Mouse (Mus musculus) heart, embryonic 11.5 days (tissue): ENCODE results near the gene Mea1. TPM values are rescaled to one million over a fixed set of nuclear protein-coding genes. Genes with fewer than 3 reads are reported as not detected.
A peak's percentile ranks its signal among the peaks of the same experiment; 100 is the strongest.

Experiments used
- ATAC-seq: fragments of 200-750 bp; cut with Nextera tagmentation; replicated peaks from 2 replicates; pipeline ENCODE4 v1.8.0; 2017; ENCODE audit warnings: moderate library complexity; ENCODE audit not compliant: insufficient number of reproducible peaks, low FRiP score, low TSS enrichment
- H3K27ac ChIP-seq: fragments of 300-500 bp; sonication (generic); 2 replicates; pipeline ENCODE4 v1.5.1; 2014; ENCODE audit warnings: mild to moderate bottlenecking, low read depth, low read length
- H3K27me3 ChIP-seq: fragments of 300-500 bp; sonication (generic); 2 replicates; pipeline ENCODE4 v1.6.1; 2014; ENCODE audit warnings: mild to moderate bottlenecking, low read length, mixed read lengths; ENCODE audit not compliant: control insufficient read depth, insufficient read depth
- H3K36me3 ChIP-seq: fragments of 300-500 bp; sonication (generic); 2 replicates; pipeline ENCODE4 v1.6.1; 2014; ENCODE audit warnings: mild to moderate bottlenecking, low read length, moderate library complexity, mixed read lengths; ENCODE audit not compliant: control insufficient read depth, insufficient read depth
- H3K4me1 ChIP-seq: fragments of 300-500 bp; sonication (generic); 2 replicates; pipeline ENCODE4 v1.6.1; 2014; ENCODE audit warnings: low read length; ENCODE audit not compliant: control insufficient read depth, insufficient read depth
- H3K4me2 ChIP-seq: fragments of 300-500 bp; sonication (generic); 2 replicates; pipeline ENCODE4 v1.6.1; 2014; ENCODE audit warnings: mild to moderate bottlenecking, moderate library complexity
- H3K4me3 ChIP-seq: fragments of 300-500 bp; sonication (generic); 2 replicates; pipeline ENCODE4 v1.5.1; 2014; ENCODE audit warnings: low read depth, low read length
- H3K9ac ChIP-seq: fragments of 300-500 bp; sonication (generic); 2 replicates; pipeline ENCODE4 v1.6.1; 2014; ENCODE audit warnings: mild to moderate bottlenecking, low read depth, low read length, moderate library complexity
- H3K9me3 ChIP-seq: fragments of 300-500 bp; sonication (generic); replicated peaks from 2 replicates; pipeline ENCODE4 v1.6.1; 2016; ENCODE audit warnings: low read length; ENCODE audit not compliant: control insufficient read depth
- WGBS: fragments of 180-500 bp; shearing (Covaris S2); extraction: QIAGEN DNeasy Blood & Tissue Kit; methylation state at CpG from one replicate; pipeline ENCODE4 v1.1.7; 2014; ENCODE audit not compliant: insufficient replicate concordance; 5-methylcytosine and 5-hydroxymethylcytosine counted together
- polyA plus RNA-seq: library from polyadenylated mRNA; unstranded; fragments of >200 nt; fragmentation: Nextera tagmentation; extraction: Ambion mirVana; gene quantifications from 2 replicates; pipeline ENCODE4 v1.2.1, GENCODE M21; 2014

Gene Mea1
- polyA plus RNA-seq, 1 experiment from 2014 or later = 142 TPM

GRCm38 (mm10) chr17:46721077-46721476 lies 42.5 kb downstream of the Mea1 start:
- 90% methylated on average over 7 of the region's 7 CpGs for WGBS
- Histone ChIP-seq H3K36me3 (peaks cover 5% of the 10 kb centered on the region), H3K27ac (no peak overlapping the region), H3K9ac (no peak overlapping the region), H3K9me3 (no peaks in the 10 kb centered on the region), H3K4me2 (no peak overlapping the region), H3K27me3 (no peaks in the 10 kb centered on the region), H3K4me1 (peaks cover 5% of the 10 kb centered on the region; the same call in 1 of the 2 replicates), H3K4me3 (no peak overlapping the region)
- no peak for ATAC-seq

- no peak overlapping the region for H3K4me3 ChIP-seq
- no peak for ATAC-seq
- 85% methylated on average over 16 of the region's 20 CpGs for WGBS
- H3K4me2 ChIP-seq = no peak overlapping the region
- no peak overlapping the region for H3K9ac ChIP-seq
- peaks cover 8% of the 10 kb centered on the region; the same call in 1 of the 2 replicates for H3K4me1 ChIP-seq
- no peak overlapping the region for H3K27ac ChIP-seq
- H3K9me3 ChIP-seq = no peaks in the 10 kb centered on the region
- H3K36me3 ChIP-seq = peaks cover 2% of the 10 kb centered on the region
- H3K27me3 ChIP-seq = peaks cover 18% of the 10 kb centered on the region
These were observed 46.0 kb downstream of the Mea1 start for GRCm38 (mm10) chr17:46724477-46725084.

DNA sequence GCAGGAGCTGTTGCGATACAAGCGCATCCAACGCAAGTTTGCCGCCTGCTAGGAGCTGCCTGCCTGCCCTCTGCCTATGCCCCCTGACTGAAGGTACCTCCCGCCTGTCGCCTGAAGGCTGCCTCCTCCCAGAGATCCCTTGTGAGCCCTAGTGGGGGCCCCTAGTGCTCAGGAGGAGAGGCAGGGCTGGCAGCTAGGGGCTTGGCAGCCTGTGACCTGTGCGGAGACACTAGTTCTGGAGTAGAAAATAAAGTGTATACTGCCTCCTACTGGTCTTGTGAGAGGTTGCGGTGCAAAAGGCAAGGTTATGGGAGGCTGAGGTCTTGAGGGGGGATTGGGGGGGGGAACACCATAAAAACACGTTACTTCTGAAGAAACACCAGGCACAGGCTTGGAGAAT lies 46.7 kb downstream of the Mea1 start:
- no peak overlapping the region for H3K4me2 ChIP-seq
- H3K27me3 ChIP-seq = peaks cover 24% of the 10 kb centered on the region
- 47% methylated on average over 9 of the region's 9 CpGs for WGBS
- peaks cover 8% of the 10 kb centered on the region; the same call in 1 of the 2 replicates for H3K4me1 ChIP-seq
- no peak for ATAC-seq
- H3K9me3 ChIP-seq = no peaks in the 10 kb centered on the region
- H3K36me3 ChIP-seq = no peaks in the 10 kb centered on the region; the same call in none of the 2 replicates
- no peak overlapping the region for H3K4me3 ChIP-seq
- no peak overlapping the region for H3K9ac ChIP-seq
- H3K27ac ChIP-seq = no peak overlapping the region

DNA sequence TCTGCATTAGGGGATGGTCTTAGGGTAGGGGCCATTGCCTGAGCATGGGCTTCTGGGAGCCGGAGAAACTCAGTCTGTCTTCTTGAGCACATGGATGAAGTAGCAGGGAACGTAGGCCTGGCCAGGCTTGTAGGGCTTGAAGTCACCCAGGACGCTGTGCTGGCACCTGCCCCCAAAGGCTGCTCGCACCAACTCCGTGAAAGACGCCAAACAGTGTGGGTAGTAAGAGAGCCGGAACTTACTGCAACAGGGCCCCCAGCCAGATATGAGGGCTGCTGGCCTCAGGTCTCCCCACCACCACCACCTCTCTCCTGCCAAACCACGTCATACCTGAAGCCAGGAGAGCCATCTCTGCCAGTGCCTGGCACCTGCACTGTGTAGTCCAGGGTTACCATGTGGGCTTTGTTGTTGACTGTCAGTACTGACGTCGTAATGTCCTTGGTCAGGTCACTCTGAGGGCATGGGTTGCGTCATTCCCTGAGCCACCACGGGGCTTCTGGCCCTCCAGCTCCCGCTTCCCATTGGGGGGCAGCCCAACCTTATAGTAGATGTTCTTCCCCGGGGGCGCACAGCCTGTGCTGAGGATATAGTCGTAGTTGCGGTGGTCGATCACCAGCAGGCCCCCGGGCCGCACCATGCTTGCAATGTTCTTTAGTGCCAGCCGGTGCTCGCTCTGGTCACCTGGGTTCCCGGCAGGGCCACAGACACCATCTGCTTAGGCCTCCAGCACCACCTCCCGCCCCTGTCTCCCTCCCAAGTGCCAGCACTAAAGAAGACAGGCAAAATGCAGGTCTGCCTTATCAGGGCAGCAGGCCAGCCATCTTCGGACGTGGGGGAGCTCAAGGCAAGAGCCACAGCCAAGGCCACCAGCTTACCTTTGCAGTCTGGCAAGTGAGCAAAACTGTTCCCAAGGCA lies 47.4 kb downstream of the Mea1 start:
- Histone ChIP-seq H3K27me3 (peaks cover 24% of the 10 kb centered on the region), H3K4me2 (no peak overlapping the region), H3K9me3 (no peaks in the 10 kb centered on the region), H3K36me3 (no peaks in the 10 kb centered on the region; the same call in none of the 2 replicates), H3K9ac (no peak overlapping the region), H3K4me3 (no peak overlapping the region), H3K4me1 (peaks cover 8% of the 10 kb centered on the region; the same call in 1 of the 2 replicates), H3K27ac (no peak overlapping the region)
- no peak for ATAC-seq
- WGBS = 85% methylated on average over 26 of the region's 26 CpGs

DNA sequence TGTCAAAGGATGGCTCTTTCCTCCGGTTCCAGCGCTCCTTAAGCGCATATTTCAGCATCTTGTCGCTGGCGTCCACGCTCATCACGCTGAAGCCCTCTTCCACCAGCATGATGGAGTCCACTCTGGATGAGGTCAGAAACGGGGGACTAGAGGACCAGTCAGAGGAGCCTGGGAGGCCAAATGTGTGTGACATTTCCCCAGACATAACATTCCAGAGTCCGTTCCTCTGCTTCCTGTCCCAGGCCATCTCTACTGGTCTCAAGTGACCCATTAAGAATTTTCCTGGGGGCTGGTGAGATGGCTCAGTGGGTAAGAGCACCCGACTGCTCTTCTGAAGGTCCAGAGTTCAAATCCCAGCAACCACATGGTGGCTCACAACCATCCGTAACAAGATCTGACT lies 48.7 kb downstream of the Mea1 start:
- no peak overlapping the region for H3K27ac ChIP-seq
- peaks cover 8% of the 10 kb centered on the region; the same call in 1 of the 2 replicates for H3K4me1 ChIP-seq
- no peak overlapping the region for H3K4me2 ChIP-seq
- no peaks in the 10 kb centered on the region; the same call in 1 of the 2 replicates for H3K36me3 ChIP-seq
- ATAC-seq = no peak
- H3K9ac ChIP-seq = no peak overlapping the region
- H3K27me3 ChIP-seq = peaks cover 24% of the 10 kb centered on the region
- no peak overlapping the region for H3K4me3 ChIP-seq
- 90% methylated on average over 11 of the region's 11 CpGs for WGBS
- no peaks in the 10 kb centered on the region for H3K9me3 ChIP-seq

GRCm38 (mm10) chr17:46728021-46728420 lies 49.4 kb downstream of the Mea1 start:
- Histone ChIP-seq H3K27me3 (peaks cover 24% of the 10 kb centered on the region), H3K4me3 (no peak overlapping the region), H3K36me3 (no peaks in the 10 kb centered on the region), H3K27ac (no peak overlapping the region), H3K9me3 (no peaks in the 10 kb centered on the region), H3K4me1 (peaks cover 8% of the 10 kb centered on the region; the same call in 1 of the 2 replicates), H3K9ac (no peak overlapping the region), H3K4me2 (no peak overlapping the region)
- 27% methylated on average over 6 of the region's 6 CpGs for whole genome bisulfite sequencing
- no peak for ATAC-seq

- Histone ChIP-seq H3K4me1 (peaks cover 8% of the 10 kb centered on the region; the same call in 1 of the 2 replicates), H3K27me3 (peaks cover 24% of the 10 kb centered on the region), H3K27ac (no peak overlapping the region), H3K9me3 (no peaks in the 10 kb centered on the region), H3K9ac (no peak overlapping the region), H3K4me2 (peak overlapping the region; percentile 37; the same call in 1 of the 2 replicates), H3K4me3 (0 out of 2 replicates have a peak overlapping the region, but pooled peaks have one; percentile 12), H3K36me3 (no peaks in the 10 kb centered on the region)
- WGBS = 42% methylated on average over 11 of the region's 11 CpGs
- no peak for ATAC-seq
These were observed 49.9 kb downstream of the Mea1 start for GRCm38 (mm10) chr17:46728496-46728895.

GRCm38 (mm10) chr17:46728904-46729318 lies 50.3 kb downstream of the Mea1 start, which contains the start of gene Gnmt:
TSS of gene Gnmt (minus strand) at chr17:46729168.
- Histone ChIP-seq H3K4me3 (0 out of 2 replicates have a peak within 1 kb of the TSS, but pooled peaks have one; percentile 12), H3K36me3 (no peaks in the 10 kb centered on the region), H3K27me3 (peaks cover 24% of the 10 kb centered on the region), H3K9me3 (no peaks in the 10 kb centered on the region), H3K4me1 (peaks cover 8% of the 10 kb centered on the region; the same call in 1 of the 2 replicates), H3K9ac (no peak within 1 kb of the TSS), H3K4me2 (peak within 1 kb of the TSS; percentile 37), H3K27ac (no peak within 1 kb of the TSS)
- ATAC-seq = no peak; the same call in 1 of the 2 replicates
- WGBS = 17% methylated on average over 24 of the region's 24 CpGs
